Comparison of ENCODE assay signal across 16 mouse cellular contexts in the genomic region with DNA sequence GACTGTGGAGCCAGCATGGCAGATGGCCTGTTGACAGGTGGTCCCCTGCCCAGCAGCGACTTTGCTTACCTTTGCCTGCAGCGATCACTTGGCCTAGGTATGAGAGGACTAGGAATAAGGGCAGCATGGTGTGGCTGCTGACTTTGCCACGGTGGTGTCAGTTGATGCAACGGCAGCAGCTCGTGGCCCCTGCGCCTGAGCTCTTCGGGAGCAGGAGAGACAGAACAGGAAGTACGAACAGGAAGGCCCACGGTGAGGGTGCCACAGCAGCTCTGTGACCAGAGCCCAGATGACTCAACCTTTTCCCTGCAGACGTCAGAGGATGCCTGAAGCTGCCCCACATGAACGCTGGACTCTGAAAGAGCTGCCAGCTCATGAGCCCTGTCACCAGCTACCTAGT. TPM values are rescaled to one million over a fixed set of nuclear protein-coding genes. Genes with fewer than 3 reads are reported as not detected.
DNase-seq lines count a peak whose midpoint lies in the region; ATAC-seq and TF ChIP-seq lines count a peak whose summit lies in the region.
"Had no signal": no experiment of that assay in that cellular context is flagged by ENCODE, and none has a peak within 500 bp of the region (broad histone marks: within the 10 kb centered on the region; RNA-seq: fewer than 3 reads in every experiment).

TSS of gene Adam3 (minus strand) at position 223 of the 400 bp plus-strand sequence.

- no peak for TF ChIP-seq CTCF in liver, postnatal 0 days (IDR thresholded peaks at IDR 0.05; ENCODE audit: low read depth)

- no peak within 1 kb of the TSS for H3K27ac ChIP-seq in liver, embryonic 16.5 days (ENCODE audit: low read length)
- no peak within 1 kb of the TSS for H3K27ac ChIP-seq in liver, embryonic 12.5 days
- H3K27ac ChIP-seq in liver, postnatal 0 days (ENCODE audit: low read depth) = no peak within 1 kb of the TSS
- H3K27ac ChIP-seq: embryonic facial prominence, embryonic 13.5 days; hindbrain, embryonic 12.5 days had no signal

- peak; percentile 19; the same call in 1 of the 2 replicates for ATAC-seq in liver, embryonic 16.5 days (ENCODE audit: low read depth)
- ATAC-seq in liver, embryonic 12.5 days = no peak
- peak; percentile 62 for ATAC-seq in liver, postnatal 0 days
- ATAC-seq: forebrain, embryonic 16.5 days had no signal

- H3K36me3 ChIP-seq in liver, embryonic 16.5 days (ENCODE audit: control insufficient read depth, insufficient read depth) = no peaks in the 10 kb centered on the region
- no peaks in the 10 kb centered on the region for H3K36me3 ChIP-seq in liver, embryonic 12.5 days
- H3K36me3 ChIP-seq in liver, postnatal 0 days (replicated peaks; ENCODE audit: insufficient read depth, low read length) = no peaks in the 10 kb centered on the region
- H3K36me3 ChIP-seq in megakaryocyte, embryonic 14.5 days (replicated peaks; ENCODE audit: low read length) = no peaks in the 10 kb centered on the region
- H3K36me3 ChIP-seq: embryonic facial prominence, embryonic 13.5 days; hindbrain, embryonic 12.5 days had no signal

- H3K4me1 ChIP-seq in liver, embryonic 16.5 days (ENCODE audit: control insufficient read depth, low read depth, low read length) = no peaks in the 10 kb centered on the region
- no peaks in the 10 kb centered on the region for H3K4me1 ChIP-seq in liver, embryonic 12.5 days
- no peaks in the 10 kb centered on the region for H3K4me1 ChIP-seq in liver, postnatal 0 days (ENCODE audit: insufficient read depth)
- H3K4me1 ChIP-seq in megakaryocyte, embryonic 14.5 days = peaks cover 6% of the 10 kb centered on the region; the same call in 1 of the 2 replicates

- H3K4me3 ChIP-seq in liver, embryonic 16.5 days (ENCODE audit: low read depth, low read length) = no peak within 1 kb of the TSS
- H3K4me3 ChIP-seq in liver, embryonic 12.5 days = no peak within 1 kb of the TSS
- no peak within 1 kb of the TSS for H3K4me3 ChIP-seq in liver, postnatal 0 days (ENCODE audit: low read depth, low read length)
- peak within 1 kb of the TSS; percentile 35 for H3K4me3 ChIP-seq in megakaryocyte, embryonic 14.5 days (replicated peaks)
- H3K4me3 ChIP-seq: embryonic facial prominence, embryonic 13.5 days; hindbrain, embryonic 12.5 days had no signal

- no peak for TF ChIP-seq EP300 in liver, postnatal 0 days (IDR thresholded peaks at IDR 0.05; ENCODE audit: low read depth)

- H3K9me3 ChIP-seq in liver, embryonic 16.5 days (replicated peaks; ENCODE audit: control insufficient read depth, low read length) = no peaks in the 10 kb centered on the region
- H3K9me3 ChIP-seq in liver, embryonic 12.5 days (replicated peaks) = no peaks in the 10 kb centered on the region
- no peaks in the 10 kb centered on the region for H3K9me3 ChIP-seq in liver, postnatal 0 days (ENCODE audit: low read length)
- no peaks in the 10 kb centered on the region for H3K9me3 ChIP-seq in megakaryocyte, embryonic 14.5 days
- H3K9me3 ChIP-seq: embryonic facial prominence, embryonic 13.5 days; hindbrain, embryonic 12.5 days had no signal

- DNase-seq in cerebellum, postnatal 14 days = peak; percentile 3 to 17
- no peak for DNase-seq in cerebellum, postnatal 4 days (ENCODE audit: low spot score in 2 of 2)
- peak; percentile 33 for DNase-seq in liver, postnatal 0 days
- no peak for DNase-seq in spleen, postnatal 10 days (ENCODE audit: low spot score in 2 of 2)
- DNase-seq in gastrocnemius, adult 8-10 months (ENCODE audit: low spot score in 2 of 2) = no peak
- DNase-seq: heart, adult 18-20 months; kidney, adult 2 months had no signal

- no peak within 1 kb of the TSS for H3K4me2 ChIP-seq in liver, embryonic 16.5 days (ENCODE audit: low read depth, low read length)
- no peak within 1 kb of the TSS for H3K4me2 ChIP-seq in liver, embryonic 12.5 days
- peak within 1 kb of the TSS; percentile 20; the same call in 1 of the 2 replicates for H3K4me2 ChIP-seq in liver, postnatal 0 days (ENCODE audit: low read depth, low read length)
- H3K4me2 ChIP-seq: embryonic facial prominence, embryonic 13.5 days; hindbrain, embryonic 12.5 days had no signal

- WGBS in liver, embryonic 16.5 days (ENCODE audit: insufficient replicate concordance) = 12% methylated on average over 11 of the region's 11 CpGs
- 19% methylated on average over 11 of the region's 11 CpGs for WGBS in liver, embryonic 12.5 days (ENCODE audit: insufficient replicate concordance)
- 20% methylated on average over 11 of the region's 11 CpGs for WGBS in liver, postnatal 0 days (ENCODE audit: insufficient replicate concordance)

- H3K27me3 ChIP-seq in liver, embryonic 16.5 days (ENCODE audit: control insufficient read depth, insufficient read depth, low read depth, low read length) = no peaks in the 10 kb centered on the region
- no peaks in the 10 kb centered on the region for H3K27me3 ChIP-seq in liver, embryonic 12.5 days (replicated peaks)
- H3K27me3 ChIP-seq in liver, postnatal 0 days (ENCODE audit: insufficient read depth, low read length) = no peaks in the 10 kb centered on the region
- H3K27me3 ChIP-seq in megakaryocyte, embryonic 14.5 days (replicated peaks) = no peaks in the 10 kb centered on the region
- H3K27me3 ChIP-seq: hindbrain, embryonic 12.5 days had no signal

- H3K9ac ChIP-seq in liver, embryonic 16.5 days (ENCODE audit: low read depth, low read length) = no peak within 1 kb of the TSS
- no peak within 1 kb of the TSS for H3K9ac ChIP-seq in liver, embryonic 12.5 days
- H3K9ac ChIP-seq in liver, postnatal 0 days (replicated peaks) = no peak within 1 kb of the TSS
- H3K9ac ChIP-seq: embryonic facial prominence, embryonic 13.5 days; hindbrain, embryonic 12.5 days had no signal

RNA-seq across cellular contexts. Expression of gene Adam3, which starts in this region (rescaled TPM):
- not detected in 2 replicates for polyA plus RNA-seq in liver, embryonic 16.5 days (2015; fragmentation: Nextera tagmentation; extraction: Ambion mirVana)
- polyA plus RNA-seq in liver, embryonic 12.5 days (2016; fragmentation: Nextera tagmentation; extraction: Ambion mirVana) = 0.21 TPM in 1 of 2 replicates, not detected in the other
- polyA plus RNA-seq in liver, postnatal 0 days (2015; fragmentation: Nextera tagmentation; extraction: Ambion mirVana) = 0.60 TPM in 1 of 2 replicates, not detected in the other
- not detected in 2 replicates for polyA plus RNA-seq in megakaryocyte, embryonic 14.5 days (2012; ENCODE audit: insufficient read depth, low replicate concordance)
- total RNA-seq in gastrocnemius, adult 8-10 months (2022) = not detected
- total RNA-seq: heart, adult 18-20 months; left cerebral cortex, postnatal 36 days; megakaryocyte-erythroid progenitor cell, adult 5-6 weeks had no signal
- polyA plus RNA-seq: C2C12; embryonic facial prominence, embryonic 13.5 days; forebrain, embryonic 16.5 days had no signal

Comparison
In these comparisons a context has a peak if more than half of its experiments do, and no peak if none do; other contexts are left out.
1. DNase-seq: peak in cerebellum, postnatal 14 days (2 of 2); none in cerebellum, postnatal 4 days (0 of 2), spleen, postnatal 10 days (0 of 2) and gastrocnemius, adult 8-10 months (0 of 2).
2. Peak in ATAC-seq in liver, embryonic 16.5 days; RNA of the gene not detected or under 1 TPM.
3. Peak in DNase-seq, ATAC-seq and H3K4me2 ChIP-seq in liver, postnatal 0 days; RNA of the gene not detected or under 1 TPM.